Mouse (Mus musculus) adrenal gland, adult 2 months (tissue): ENCODE measurements around the gene Gm10134. TPM values are rescaled to one million over a fixed set of nuclear protein-coding genes. Genes with fewer than 3 reads are reported as not detected.
A peak's percentile ranks its signal among the peaks of the same experiment; 100 is the strongest.
"Not testable (repeated sequence)": the region's sequence is repeated elsewhere in the genome, so short reads cannot be mapped to it uniquely, and the experiment has no call there.

Experiments used
- DNase-seq: peaks from one replicate; pipeline ENCODE4 v3.0.0; 2021
- polyA plus RNA-seq: library from polyadenylated mRNA; depleted of rRNA; stranded (reverse); fragments of >200 nt; gene quantifications from 2 replicates; pipeline ENCODE4 v1.2.3, GENCODE M21; 2012
- total RNA-seq, 2 experiments: library from RNA; stranded (reverse); gene quantifications; 2 replicates each; pipeline ENCODE4 v1.2.3; 2021

Gm10134 gene
- total and polyA plus RNA-seq, 3 experiments, result 0.42 to 2.2 TPM; not detected in 1

DNA sequence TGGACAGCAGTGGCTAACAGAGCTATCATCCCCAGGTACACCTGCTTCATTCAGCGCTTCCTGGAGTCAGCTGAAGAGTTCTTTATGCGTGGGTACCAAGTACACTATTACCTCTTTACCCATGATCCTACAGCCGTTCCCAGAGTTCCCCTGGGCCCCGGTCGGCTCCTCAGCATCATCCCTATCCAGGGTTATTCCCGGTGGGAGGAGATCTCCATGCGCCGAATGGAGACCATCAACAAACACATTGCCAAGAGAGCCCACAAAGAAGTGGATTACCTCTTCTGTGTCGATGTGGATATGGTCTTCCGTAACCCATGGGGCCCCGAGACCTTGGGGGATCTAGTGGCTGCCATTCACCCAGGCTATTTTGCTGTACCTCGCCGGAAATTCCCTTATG is 1.2 kb upstream of the Gm10134 start:
- no peak for DNase-seq

DNA sequence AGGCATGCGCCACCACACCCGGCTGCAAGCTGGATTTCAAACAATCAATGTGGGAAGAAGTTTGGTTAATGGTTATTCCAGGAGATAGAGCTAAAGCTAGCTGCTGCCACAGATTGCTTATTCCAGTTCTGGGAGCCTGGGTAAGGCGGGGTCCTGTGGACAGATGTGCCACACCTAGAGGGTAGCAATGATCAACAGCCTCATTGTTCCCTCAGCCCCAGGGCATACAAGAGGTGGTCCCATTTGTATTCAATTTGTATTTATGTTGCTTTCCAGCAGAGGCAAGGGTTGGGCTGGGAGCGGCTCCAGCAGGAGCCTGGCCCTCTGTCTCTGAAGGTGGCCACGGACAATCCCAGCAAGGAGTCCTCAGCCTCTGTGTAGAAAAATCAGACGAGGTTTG is 396 bp downstream of the Gm10134 start:
- DNase-seq, result no peak

DNA sequence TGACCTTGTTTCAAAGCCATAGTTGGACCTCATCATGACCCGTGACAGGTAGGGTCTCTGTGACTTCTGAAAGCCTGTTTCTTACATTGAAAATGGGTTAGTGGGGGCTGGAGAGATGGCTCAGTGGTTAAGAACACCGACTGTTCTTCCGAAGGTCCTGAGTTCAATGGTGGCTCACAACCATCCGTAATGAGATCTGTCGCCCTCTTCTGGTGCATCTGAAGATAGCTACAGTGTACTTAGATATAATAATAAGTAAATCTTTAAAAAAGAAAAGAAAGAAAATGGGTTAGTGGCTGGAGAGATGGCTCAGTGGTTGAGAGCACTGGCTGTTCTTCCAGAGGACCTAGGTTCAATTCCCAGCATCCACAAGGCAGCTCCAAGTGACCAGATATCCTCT is 5.7 kb downstream of the Gm10134 start:
- DNase-seq, result not testable (repeated sequence)

DNA sequence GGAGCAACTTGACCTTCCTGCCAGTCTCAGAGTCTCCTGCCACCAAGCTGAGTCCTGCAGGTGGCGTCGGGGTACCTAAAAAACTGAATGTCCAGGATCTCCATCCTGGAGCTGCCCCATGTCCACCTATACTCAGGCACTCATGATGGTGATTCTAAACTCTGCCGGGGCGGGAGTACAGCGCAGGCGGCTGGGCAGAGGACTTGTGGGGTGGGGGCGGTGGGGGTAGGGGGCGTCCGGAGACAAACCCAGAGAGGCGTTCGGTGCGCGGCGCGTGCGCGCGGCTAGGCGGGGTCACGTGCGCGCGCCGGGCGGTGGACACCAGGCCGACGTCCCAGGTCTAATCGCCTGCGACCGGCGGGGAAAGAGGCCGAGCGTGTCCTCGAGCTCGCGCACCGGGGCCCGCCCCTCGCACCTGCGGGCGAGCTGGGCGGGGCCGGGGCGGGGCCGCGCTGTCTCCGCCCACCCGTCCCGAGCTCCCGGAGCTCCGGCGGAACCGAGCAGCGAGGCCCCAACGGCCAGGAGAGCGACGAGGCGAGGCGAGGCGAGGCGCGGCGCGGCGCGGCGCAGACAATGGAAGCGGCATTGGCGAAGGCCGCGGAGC is 7.0 kb downstream of the Gm10134 start, which contains the start of gene Ralgds:
TSS of gene Ralgds (plus strand) at position 328 of the 604 bp plus-strand sequence.
- DNase-seq, result peak; percentile 75

DNA sequence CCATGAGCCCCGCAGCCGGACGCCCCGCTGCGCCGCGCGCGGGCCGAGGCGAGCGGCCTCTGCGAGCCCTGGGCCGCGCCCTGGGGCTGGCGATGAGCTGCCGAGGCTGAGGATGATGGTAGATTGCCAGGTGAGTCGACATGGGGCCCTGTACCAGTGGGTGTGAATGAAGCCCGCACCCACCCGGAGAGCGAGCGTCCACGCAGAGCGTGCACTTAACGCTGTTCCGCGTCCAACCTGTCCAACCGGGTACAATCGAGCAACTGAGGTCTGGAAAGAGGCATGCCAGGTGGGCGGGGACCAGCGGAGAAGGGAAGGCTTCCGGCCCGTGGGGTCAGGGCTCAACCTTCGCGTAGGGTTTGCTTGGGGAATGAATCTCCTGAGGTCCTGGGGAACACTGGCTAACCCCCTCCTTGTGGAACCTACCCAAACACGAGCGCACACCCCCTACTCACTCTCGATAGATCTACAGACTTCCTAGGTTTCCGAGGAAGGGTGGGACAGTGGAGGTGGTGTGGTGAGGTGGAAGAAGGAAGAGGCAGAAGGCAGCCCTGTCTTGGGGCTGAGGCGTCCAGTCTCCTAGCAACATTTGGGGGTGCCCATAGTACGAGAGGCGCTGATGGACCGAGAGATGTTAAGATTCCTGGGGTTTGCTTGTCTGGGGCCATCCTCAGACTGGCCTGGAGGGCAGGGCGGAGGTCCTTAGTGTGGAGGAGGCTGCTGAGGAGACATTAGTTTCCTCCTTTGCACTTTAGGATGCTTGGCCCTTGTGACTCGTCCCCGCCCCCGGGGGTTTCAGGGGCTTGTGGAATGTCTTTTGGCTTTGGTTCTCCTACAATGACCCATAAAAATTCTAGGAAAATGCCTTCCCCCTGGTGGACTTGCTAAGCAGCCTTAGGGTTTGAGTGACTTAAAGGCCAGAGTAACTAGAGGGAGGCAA is 7.8 kb downstream of the Gm10134 start:
- DNase-seq, result peak; percentile 40

DNA sequence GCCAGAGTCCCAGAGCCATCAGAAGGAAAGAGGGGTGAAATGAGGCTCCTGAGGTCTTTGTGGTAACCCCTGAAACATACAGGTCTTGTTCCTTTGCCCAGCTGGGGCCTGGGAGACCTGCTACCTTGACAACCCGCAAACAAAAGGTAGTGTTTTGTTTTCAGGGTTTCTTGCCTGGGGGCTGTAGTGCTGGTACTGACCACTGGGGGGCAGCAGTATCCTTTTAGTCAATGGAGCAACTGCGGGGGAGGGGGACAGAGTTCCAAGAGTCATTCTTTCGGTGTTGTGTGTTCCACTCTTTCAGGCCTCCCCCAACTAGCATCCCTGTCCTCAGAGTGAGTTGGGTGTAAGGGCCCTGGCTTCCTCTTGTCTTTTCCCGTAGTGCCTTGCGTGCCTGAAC is 8.6 kb downstream of the Gm10134 start:
- DNase-seq, result peak; percentile 72

DNA sequence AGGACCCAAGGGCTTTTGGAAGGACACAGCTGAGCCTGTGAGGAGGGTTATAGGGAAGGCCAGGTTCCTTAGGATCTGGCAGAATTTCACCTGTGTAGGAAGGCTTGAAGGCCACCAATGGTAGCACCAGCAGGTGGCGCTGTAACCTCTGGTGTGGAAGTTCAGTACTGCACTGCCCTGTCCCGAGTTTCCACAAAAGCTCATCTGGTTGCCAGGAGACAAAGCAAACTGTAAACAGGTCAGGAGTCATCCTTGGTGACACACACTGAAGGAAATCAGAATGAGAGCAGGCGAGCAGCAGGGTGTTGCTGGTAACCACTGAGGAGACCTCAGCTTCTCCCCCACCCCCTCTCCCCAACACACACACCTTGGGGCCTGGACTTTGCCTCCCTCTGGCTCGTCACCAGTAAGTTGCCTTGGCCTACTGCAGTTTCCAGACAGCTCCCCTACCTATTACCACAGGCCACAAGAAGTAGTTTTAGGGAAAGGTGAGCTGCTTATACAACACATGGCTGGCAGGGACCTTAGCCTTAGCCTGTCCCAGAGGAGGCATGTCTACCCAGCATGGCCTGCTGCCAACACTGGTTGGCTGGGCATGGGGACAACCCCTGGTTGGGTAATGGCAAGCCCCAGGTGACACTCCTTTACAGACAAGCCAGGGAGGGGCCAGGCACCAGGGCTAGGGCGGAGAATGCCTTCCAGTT is 11.5 kb downstream of the Gm10134 start:
- DNase-seq, result peak; percentile 83

DNA sequence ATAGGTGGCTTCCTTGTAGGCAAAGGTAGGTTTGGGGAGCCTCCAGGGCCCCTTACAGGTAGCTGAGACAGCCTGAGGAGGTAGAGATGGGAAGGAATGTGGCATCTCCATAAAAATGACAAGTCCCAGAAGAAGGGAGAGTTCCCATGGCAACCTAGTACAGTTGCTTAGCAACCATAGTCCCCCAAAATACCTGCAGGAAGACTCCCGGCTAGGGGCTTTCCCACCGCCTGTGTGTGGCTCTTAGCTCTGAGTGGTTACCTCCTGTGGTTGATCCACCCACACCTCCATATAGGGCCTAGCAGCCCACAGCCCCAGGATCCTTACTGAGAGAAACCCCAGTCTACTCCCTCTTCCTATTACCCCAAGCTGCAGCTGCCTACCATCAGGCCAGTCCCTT is 12.3 kb downstream of the Gm10134 start:
- no peak for DNase-seq

DNA sequence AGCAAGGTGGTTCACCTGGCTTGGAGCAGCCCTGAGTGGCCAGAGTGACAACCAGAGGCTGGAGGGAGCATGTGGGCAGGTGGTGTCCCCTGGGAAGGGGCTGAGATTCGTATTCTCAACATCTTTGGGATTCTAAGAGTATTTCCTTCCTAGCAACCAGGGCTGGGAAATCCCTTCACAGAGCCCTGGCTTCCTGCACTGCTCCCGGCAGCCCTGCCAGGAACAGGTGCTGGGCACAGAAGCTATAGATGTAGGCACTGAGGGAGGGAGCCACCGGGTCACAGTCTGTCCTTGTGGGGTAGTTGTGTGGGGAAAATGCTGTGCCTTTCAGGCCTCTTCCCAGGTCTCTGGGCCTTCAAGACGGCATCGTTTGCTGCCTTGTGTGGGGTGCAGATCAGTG is 14.7 kb downstream of the Gm10134 start:
- no peak for DNase-seq

DNA sequence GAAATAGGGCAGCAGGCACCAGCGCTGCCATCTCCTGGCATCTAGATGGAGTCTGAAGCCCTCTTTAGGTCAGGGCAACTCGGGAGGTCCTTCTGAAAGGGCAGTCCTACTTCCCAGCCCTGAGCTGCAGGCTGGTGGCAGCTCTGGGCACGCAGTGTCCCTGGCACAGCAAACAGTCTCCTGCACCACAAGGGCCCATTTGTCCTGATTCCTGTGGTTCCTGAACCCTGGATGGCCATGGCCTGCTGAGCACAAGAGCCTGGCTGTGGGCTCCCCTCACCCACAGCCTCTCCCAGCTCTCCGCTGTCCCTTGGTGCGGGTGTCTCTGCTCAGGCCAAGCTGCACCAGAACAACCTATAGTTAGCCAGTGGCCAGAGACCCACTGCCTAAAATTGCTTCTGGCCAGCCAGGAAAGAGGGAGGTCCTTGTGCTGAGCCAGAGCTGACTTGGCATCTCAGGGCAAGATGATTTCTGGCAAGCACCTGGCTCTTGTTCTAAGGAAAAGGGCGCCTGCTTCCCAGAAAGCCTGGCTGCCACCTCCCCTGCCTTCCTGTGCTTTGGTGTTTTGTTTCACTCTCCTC is 15.8 kb downstream of the Gm10134 start:
- DNase-seq, result no peak

DNA sequence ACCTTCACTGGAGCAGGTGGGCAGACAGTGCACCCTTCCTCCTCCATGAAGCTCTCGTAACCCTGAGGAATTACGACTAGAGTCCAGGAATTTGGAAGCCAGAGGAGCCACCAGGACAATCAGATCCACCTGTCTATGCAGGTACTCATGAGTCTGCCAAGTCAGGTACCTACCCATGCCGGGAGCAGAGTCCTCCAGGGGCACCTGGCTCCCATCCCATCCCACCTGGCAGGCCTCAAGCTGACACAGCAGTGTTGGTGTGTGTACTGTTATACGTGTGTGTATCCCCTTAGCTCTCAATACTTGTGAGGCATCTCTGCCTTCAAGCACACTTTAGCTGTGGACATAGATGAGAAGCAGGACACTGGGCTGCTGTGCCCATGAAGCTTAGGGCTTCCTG is 16.3 kb downstream of the Gm10134 start:
- DNase-seq, result no peak

DNA sequence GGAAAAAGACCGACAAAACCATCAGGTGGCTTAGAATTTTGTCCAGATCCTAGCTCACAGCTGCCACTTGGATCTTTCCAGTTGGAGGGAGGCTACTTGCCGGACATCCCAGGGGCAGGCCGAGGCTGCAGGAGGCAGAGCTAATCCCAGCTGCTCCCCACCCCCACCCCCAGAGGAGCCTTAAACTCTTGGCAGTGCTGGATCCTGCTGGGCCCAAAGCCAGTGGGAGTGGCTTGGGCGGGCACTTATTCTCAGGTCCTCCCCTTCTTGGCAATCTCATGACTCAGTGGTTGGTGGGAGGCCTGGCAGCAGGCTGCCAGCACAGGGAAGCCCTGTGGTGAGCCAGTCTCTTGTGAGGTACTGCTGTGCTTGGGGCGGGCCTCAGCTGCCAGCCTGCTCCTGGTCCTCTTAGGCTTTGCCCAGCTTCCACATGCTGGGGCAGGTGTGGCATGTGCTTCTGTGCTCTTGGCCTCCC is 17.8 kb downstream of the Gm10134 start:
- peak; percentile 96 for DNase-seq

DNA sequence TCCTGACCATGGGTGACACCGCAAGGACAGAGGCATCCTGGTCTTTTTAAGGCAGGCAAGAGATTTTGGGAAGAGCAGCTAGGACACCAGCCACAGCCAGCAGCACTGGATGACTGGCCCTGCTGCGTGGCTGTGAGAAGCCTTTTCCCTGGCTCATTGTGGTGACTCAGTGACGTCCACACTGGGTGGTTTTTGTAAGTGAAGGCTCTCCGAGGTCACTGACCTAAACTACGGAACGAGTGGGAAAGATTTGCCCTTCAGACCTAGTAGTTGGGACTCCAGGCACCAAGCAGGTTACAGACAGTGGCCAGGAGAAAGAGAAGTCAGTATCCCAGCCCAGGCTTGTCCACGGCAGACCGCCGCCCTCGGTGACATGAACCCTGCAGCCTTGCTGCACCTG is 18.5 kb downstream of the Gm10134 start:
- peak; percentile 85 for DNase-seq

DNA sequence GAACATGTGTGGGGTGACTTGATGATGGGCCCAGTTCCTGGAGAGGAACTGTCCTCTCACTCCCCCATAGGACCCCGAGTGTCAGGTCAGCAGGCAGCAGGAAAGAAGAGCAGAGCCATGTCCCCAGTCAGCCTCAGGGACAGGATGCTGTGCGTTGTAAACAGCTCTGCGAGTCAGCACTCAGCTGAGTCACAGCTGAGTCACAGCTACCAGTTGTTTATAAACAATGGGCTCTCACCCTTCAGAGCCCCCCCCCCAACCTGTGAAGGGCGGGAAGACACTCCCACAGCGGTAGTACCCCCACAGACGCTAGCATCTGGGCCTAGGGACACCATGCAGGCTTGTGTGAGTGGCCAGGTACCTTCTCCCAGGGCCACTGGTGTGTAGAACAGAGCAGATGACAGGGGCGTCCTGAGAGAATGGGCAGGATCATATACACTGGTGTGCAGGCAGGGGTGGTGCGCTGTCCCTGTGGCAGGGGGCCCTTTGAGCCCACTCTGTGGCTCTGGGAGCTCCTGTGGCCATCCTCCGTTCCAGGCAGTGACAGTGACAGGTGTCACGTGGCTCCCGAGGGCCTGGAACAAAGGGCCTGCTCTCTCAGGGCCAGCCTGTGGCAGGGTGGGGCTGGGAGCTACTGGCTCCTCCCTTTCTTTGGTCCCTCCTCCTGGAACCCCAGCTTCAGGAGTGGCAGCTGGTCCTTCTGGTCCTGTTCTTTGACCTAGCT is 19.5 kb downstream of the Gm10134 start:
- DNase-seq, result peak; percentile 92

DNA sequence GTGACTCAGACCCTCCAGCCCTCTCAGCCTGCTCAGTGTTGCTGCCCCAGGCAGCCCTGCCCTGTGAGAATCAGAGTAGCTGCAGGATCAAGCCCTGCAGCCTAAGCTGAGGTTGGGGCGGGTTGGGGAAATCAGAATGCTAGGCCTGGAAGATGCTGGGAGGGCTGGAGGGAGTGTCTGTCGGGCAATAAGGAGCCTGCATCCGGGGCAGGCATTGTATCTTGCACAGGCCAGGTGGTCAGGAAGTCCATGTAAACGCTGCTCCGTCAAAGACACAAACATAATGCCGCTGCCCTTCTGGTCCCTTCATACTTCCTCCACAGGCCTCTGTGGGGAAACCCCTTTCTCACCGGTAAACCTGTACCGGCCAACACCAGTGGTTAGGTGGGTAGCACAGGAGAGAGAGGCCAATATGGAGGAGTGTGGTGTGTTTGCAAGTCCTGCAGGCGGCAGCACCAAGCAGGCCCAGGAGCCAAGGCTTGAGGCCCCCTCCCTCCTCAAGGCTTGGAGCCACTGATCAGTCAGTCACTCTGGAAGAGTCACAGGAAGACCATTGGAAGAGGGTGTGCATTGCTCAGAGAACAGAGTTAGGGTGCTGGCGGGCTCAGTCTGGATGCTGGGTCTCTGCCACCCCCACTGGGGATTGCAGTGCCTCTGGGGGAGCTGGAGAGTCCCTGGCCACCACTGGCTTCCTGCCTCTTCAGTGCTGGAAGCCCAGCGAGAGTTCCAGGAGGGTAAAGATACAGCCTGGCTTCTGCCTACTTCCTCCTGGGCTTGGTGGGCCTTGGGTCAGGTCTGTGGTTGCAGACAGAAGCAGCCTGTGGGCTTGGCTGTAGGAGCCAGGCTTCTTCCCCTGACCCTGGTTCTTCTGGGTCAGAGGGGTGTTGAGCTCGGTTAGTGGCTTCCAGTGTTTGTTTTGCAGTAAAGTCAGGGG is 20.3 kb downstream of the Gm10134 start:
- no peak for DNase-seq

DNA sequence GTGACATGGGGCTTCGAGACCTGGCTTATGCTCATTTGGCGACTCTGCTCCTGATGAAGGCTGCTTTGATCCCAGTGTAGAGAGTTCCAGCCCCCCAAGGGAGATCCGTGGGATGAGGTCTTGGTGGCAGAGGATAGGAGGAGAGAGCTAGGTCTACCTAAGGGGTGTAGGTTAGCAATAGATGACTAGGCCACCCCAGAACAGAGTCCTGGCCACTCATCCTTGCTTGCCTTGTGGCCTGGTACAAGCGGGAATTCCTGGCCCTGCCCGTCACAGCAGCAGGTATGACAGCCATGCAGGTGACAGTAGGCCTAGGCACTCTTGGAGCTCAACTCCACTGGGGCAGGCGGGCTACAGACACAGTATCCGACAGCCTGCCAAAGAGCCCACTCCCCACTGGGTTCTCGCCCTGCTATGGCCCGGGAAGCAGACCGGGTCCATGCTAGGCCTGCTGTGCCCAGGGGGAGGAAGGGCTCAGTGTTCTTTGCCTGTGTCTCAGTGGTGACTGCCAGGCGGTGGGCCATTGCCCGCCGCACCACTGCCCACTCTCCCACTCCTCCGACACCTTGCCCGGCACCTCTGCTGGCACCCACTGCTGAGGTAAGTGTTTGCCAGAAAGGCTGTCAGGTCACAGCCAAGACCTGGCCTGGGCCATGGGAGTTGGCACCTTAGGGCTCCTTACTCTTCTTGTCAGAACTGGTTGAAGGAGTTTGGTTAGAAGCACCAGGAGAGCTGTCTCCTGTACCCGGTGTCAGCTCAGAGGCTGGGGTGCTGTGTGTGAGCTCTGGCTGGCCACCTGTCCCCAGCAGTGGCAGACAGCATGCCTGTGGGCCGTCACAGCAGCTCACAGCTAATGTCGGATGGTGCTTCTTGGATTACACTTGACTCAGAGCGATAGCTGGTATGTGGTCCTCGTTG is 21.8 kb downstream of the Gm10134 start:
- DNase-seq, result no peak

DNA sequence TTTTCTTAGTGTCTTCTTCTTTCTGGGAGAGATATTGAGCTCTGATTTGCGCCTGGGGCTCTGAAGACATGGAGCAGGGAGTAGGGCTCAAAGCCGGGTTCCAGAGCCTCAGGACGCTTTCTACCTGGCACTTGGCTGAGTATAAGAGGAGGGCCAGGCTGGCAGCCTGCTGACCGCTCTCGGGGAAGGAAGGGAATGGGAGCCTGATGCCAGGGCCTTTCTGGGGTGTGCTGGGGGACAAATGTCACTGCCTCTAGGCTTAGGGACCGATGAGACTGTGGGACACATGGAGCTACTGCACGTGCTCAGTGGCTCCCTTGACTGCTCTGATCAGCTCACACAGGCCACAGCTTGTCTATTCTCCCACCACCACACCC is 22.4 kb downstream of the Gm10134 start:
- DNase-seq, result no peak

DNA sequence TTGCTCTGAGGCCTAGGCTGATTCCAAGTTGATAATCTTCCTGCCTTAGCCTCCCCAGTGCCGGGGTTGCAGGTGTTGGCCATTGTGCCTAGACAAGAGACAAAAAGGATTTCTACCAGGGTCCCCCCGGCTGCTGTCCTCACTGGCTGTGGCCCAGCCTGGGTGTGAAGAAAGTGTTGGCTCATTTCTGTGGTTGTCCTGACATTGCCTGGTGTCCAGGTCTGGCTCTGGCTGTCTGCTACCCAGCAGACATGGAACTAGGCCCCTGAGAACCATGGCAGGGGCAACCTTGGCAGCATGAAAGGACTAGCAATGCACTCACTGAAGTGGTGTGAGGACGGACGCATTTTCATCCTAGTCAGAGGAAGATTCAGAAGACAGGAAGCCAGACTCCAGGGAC is 24.0 kb downstream of the Gm10134 start:
- no peak for DNase-seq

DNA sequence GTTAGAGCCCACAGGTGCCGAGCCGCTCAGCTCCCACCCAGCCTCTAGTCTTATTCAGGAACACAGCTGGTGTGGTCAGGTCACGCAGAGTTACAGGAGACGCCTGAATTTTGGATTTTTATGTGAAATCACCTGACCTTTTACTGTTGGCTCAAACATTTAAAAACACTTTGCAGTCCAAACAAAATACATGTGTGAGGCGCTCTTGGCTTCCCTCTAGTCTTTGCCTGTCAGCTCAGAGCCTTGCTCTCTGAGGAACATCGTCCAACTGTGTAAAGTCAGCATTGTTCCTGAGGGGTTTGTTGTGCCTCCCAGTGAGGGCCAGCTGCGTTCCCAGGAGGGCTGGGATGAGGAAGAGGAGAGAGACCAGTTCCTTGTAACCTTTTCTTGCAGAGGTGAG is 24.4 kb downstream of the Gm10134 start:
- DNase-seq, result no peak
